Mouse (Mus musculus): ENCODE measurements around the gene Tmem198.

Gene Tmem198

DNA sequence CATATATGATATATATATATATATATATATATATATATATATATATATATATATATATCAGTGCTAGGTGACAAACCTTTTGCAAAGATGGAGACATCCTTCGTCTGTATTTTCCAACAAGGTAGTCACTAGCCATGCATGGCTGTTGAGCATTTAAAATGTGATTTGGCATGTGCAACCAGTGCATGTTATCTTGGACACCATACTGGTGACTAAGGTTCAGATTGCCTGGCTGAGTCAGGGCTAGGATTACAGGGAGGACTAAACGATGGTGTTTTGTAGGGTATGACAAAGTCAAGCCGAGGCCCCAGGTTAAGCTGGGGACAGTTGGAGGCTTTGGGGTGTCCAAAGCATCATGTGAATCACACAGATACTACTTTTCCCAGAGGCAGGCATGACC lies 23.9 kb upstream of the Tmem198 start:
- no peak for ATAC-seq (ENCODE audit: low TSS enrichment)

DNA sequence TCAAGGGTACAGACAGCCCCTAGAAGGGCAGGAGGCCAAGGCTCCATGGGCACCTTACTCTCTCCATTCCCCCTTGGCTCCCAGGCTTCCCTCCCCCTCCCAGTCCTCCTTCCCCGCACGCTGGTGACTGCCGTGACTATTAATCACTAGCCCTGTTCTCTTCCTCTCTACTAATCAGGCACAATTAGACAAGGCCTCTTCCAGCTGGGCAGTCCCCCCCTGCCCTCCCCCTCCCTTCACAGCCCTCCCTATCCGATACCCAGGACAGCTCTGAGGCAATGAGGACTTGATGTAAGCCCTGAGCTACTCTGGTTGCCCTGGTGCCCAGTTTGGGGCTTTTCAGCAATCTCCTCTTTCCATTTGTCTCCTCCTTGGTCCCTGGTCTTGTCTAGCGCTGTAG lies 23.4 kb upstream of the Tmem198 start:
- ATAC-seq (ENCODE audit: low TSS enrichment) = no peak

DNA sequence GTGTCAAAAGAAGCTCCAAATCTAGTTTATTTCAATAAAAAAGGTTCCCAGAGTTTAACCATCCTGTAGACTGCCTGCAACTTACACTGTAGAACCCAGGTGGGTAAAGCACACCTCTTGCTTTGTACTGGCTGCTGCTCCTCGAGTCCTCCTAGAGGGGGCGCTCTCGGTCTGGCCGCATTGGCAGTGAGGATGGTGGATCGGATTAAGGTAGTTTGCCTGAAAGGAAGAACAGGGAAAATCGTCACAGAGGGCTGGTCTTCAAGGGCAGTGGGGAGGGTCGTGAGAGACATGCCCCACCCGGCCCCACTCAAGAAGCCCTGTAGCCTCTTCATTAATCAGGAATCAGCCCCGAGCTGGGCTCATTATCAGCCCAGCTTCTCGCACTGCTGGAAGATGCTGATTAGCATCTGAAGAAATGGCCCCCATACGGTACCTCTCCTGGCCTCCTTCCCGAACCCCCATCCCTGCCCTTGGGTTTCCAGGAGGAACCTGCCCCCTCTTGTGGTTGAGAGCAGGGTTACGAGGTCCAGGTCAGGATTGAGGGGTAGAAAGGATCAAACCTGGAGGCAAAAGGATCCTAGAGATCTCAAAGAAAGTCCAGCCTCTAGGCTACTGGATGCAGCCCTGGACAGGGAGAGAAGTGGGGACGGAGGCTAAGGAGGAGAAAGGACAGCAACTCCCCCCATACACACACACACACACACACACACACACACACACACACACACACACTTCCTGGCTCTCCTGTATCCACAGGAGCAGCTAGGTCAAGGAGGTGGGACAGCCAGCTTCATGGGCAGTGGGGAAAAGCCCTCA lies 22.4 kb upstream of the Tmem198 start:
- no peak for ATAC-seq (ENCODE audit: low TSS enrichment)

DNA sequence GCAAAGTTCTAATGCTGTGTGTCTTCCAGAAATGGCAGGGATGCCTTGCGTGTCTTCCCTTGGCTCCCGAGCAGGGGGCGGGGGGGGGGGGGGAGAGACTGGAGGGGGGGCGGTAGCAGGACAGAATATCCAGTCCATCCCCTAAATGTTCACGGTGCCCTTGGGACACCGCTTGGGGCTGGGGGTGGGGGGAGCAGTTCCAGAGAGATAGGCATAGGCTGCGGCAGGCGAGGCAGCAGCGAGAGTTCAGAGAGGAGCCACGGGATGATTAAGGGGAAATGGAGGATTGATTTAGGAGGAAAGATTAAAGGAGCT lies 21.7 kb upstream of the Tmem198 start:
- no peak for ATAC-seq (ENCODE audit: low TSS enrichment)

DNA sequence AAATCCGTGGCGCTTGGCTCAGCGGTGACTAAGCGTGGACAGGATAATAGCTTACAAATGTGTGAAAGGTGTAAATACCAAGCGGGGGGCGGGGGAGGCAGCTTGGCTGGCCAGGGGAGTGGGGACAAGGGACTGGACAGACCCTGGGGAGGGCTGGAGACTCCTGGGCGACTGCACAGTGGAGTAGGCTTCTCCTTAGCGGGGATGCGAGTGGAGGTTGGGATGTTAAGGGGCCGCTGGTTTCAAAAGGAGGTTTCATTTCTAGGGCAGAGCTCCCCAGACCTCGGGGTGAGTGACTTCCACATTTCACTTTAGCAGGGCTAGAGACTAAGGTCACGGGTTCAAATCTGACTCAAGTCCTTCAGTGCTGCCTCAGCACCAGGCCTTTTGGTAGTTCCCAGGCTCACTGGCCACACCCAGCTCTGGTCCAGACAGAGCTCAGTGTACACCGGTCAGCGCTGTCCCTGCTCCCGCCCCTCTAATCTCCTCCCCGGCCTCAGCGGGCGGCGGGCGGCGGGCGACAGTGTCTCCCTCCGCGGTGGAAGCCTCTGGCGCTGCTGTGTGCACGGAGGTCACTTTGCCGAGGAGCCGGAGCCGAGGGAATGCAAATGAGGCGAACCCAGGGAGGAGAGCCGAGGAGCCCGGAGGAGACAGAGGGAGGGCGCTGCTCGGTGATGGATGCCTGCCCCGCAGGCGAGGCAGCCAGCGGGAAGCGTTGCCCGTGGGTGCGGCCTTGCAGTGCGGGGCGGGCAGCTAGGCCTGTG lies 21.1 kb upstream of the Tmem198 start:
- ATAC-seq (ENCODE audit: low TSS enrichment) = peak; percentile 83

DNA sequence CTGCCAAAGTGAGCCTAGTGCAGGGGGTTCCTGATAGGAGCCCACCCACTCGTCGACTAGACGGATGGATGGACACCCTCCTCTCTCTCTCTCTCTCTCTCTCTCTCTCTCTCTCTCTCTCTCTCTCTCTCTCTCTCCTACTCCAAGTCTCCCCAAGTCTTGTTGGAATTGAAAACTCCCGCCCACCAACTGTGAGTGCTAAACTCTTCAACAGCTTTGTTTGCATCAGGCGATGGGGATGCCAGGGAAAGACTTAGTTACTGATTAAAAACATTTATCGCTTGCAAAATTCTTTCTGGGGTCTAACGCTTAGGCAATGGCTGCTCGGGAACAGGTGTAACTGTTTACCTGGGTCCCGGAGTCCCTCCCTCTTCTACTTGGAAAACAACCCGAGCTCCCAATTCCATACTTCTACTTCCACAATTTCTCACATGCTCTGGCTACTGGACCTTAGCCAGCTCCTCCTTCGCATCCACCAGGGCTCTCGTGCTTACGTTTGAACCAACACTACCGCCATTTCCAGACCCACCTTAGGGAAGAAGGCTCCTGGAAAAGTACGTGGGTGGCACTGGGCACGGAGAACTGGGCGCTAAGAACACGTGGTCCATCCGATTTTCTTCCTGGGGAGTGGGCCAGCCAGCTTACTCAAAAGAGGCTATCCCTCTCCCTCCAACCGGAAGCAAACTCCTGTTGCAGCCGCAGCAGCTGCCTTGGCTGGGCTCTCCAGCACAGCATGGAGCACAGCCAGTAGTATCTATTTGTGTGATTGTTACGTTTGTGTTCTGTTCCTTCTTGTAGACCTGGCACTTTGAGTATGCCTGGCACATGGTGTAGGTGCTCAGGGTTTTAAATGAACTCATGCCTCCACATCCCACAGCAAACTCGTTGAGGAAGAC lies 20.3 kb upstream of the Tmem198 start:
- ATAC-seq (ENCODE audit: low TSS enrichment) = peak; percentile 65

DNA sequence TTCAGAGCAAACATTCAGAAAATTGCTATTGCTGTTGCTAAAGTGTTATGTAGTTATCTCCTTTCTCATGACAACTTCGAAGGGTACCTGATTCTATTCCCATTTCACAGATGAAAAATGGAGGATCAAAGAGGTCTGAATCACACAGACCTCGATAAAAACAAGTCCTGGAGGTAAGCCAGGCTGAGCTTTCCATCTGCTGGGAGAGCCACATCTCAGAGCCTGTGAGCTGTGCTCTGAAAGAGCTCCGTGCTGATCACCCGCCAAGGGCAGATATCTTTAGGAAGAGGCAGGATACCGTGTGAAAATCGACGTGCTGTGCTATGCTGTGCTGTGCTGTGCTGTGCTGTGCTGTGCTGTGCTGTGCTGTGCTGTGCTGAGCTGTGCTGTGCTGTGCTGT lies 19.0 kb upstream of the Tmem198 start:
- no peak for ATAC-seq (ENCODE audit: low TSS enrichment)

DNA sequence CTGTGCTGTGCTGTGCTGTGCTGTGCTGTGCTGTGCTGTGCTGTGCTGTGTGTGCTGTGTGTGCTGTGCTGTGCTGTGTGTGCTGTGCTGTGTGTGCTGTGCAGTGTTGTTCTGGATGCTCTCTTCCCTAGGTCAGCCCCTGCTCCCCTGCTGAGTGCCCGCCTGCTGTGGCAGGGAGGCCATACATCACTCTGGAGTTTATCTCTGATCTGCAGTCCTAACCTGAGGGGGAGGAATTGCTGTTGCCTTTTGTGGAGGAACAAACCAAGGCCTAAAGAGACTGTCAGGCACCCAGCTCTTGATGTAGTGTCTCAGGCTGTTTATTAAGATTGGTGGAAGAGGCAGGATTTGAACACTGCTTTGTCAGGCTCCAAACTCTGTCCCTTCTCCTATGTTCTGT lies 16.7 kb upstream of the Tmem198 start:
- ATAC-seq (ENCODE audit: low TSS enrichment) = no peak

DNA sequence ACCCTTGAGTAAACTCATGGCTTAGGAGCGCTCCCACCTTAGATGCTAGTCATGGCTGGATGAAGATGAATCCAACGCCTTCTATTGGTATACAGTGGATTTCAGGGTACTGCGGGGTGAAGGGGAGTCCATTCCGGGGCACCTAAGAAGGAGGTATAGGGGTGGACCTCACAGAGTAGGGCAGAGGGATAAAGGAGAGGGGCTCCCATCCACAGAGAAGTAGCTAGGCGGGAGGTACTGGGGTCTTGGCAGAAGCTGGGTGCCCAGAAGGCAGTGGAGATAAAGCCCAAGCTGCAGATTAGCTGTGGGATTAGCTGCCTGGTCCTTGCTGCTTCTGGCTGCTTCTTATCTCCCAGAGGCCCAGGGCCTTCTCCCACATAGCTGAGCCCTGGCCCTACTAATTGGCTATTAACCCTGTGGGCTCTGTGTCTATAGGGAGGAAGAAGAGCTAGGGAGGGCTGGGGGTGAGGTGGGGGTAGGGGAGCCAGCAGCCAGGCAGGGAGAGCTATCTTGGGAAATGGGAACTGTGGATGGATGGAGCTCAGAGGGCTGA lies 15.6 kb upstream of the Tmem198 start:
- ATAC-seq (ENCODE audit: low TSS enrichment) = no peak

DNA sequence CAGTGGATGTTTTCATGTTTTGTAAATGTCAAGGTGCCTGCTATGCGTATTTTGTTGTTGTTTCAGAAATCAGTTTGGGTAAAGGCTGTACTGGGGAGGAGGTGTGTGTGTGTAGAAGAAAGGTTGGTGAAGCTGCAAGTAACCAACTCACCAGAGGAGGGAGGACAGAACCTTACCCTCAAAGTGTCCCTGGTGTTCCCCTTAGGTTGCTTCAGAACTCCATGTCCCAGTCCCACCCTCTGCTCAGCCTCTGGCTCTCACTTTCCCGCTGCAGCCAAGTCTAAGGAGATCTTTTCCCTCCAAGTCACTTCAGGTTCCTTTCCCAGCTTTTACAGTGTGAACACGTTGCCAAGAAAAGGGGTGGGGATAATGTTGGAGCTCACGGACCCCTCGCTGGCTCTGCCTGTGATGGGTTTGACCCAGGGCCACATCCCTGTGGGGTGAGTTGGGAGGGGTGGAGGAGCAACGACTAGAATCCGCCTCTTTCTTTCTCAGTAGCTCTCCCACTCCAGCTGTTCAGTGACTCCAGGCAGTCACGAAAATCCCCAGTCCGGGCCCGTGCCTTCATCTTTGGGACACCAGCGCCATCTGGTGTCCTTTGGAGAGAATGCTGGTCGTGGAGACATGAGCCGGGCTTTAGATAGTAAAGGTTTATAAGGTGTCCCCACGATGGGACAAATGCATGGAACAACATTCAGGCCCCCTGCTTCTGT lies 12.0 kb upstream of the Tmem198 start:
- ATAC-seq (ENCODE audit: low TSS enrichment) = peak; percentile 77

DNA sequence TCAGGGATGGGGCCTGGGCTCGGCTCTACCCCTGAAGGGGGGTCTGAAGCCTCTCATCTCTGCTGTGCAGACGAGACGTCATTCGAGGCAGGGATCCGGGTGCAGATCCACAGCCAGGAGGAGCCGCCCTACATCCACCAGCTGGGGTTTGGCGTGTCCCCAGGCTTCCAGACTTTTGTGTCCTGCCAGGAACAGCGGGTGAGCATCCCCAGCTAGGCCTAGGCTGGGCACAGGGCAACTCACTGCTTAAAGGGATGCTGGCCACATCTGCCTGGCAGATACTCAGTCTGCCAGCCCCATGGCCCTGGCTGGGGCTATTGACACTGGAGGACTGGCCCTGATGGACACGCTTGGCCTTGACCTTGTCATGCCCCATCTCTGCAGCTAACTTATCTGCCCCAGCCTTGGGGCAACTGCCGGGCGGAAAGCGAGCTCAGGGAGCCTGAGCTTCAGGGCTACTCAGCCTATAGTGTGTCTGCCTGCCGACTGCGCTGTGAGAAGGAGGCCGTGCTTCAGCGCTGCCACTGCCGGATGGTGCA lies 10.0 kb upstream of the Tmem198 start:
- ATAC-seq (ENCODE audit: low TSS enrichment) = no peak

DNA sequence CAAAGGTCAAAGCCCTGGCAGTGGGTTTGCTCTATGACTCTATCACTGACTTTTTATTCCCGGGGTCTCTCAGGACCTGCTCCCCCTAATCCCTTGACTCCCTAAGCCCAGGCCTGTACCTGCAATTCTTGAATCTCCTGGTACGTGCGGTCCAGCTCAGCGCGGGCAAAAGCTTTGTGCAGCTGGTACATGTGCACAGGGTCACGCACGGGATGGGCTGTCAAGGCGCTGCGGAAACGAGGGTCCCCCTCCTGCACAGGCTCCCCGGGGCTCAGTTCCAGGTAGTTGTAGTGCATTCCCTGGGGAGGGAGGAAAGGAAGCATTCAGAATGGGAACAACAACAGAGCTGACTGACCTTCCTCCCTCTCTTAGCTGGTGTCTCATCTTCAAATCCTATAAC lies 2.9 kb upstream of the Tmem198 start:
- no peak for ATAC-seq (ENCODE audit: low TSS enrichment)

DNA sequence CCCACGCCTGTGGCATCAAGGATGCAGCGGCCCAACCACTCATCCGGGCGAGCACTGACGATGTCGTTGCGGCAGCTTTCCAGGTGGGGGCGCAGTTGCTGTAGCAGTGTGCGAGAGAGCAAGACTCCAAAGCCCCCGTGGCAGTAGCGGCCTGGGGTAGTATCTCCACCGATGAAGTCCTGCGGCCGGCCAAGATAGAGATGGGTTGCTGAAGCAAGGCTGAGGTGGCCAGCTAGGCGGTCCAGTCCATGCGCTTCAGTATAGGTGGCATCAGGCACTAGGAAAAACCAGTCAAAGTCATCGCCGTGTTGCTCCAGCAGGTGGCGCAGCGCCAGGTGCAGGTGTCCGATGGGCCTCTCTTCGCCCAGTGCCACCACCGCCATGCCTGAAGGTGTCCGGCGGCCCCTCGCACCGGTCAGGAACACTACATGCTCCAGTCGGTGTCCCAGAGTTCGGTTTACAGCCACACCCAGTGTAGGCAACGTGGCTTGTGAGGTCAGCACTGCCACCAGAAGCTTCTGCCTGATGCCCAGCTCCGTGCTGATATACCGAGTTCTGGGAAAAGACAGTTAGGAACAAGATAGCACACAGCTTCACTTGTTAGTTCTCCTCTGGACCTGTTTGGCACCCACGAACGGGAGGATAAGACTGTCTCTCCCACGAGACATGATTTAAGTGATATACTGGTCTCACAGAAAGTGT lies 1.9 kb upstream of the Tmem198 start:
- peak; percentile 21 for ATAC-seq (ENCODE audit: low TSS enrichment)

DNA sequence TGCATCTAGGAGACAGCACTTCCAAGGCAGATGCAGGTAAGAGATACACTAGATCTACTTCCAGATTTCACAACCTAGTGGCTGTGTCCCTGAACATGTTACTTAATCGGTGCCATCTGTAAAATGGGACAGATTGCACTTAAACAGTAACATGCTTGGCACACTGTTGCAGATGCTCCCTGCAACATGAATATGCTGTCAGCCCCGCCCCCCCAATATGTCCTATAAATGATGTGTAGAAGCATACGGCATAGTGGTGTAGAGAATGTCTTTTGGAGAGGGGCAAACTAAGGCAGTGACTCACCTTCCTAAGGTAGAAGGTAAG lies 1.4 kb upstream of the Tmem198 start:
- no peak for ATAC-seq (ENCODE audit: low TSS enrichment)

DNA sequence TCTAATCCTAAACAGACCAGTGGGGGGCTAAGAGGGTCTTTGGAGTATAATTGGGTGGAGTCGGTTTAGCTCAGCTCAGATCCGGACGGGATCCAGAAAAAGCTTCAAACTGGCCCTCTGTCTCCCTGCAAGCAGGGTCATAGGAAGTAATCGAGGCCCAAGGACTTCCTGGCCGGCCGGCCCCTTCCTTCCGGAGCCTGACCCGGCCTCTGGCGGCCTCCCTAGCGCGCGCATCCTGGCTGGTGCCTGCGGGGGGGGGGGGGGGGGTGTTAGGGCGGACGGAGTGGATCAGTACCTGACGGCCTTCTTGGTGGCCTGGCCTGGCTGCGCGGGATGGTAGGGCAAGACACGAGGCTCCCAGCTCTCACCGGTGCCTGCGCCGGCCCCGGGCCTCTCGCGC lies 835 bp upstream of the Tmem198 start:
- no peak for ATAC-seq (ENCODE audit: low TSS enrichment)

DNA sequence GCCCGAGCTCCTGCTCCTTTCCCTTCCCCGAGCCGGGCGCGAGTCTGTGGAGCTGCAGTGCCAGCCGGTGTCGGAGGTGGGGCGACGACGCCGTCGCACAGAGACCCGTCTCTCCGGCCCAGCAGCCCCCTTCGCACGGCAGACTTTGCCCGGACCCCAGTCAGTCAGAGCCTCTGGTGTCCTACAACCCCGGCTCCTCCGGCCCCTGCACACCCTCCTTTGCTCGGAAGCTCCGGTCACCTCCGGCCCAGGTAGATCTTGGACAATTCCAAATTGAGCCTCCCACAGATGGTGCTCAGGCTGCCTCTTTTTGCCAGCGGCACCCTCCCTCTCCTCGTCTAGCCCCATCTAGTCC lies 280 bp downstream of the Tmem198 start:
- ATAC-seq (ENCODE audit: low TSS enrichment) = peak; percentile 4

DNA sequence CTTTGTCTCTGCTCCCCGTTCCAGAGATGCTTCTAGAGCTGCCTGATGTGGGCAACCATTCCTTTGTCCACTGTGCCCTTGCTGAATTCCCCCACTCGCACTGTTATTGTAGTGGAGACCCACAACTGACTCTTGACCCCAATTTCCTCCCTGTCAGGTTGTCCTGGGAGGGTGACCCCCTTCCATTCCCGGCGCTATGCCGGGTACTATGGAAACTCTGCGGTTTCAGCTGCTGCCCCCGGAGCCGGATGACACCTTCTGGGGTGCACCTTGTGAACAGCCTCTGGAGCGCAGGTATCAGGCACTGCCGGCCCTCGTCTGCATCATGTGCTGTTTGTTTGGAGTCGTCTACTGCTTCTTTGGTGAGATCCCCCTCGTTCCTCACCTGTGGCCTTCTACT lies 704 bp downstream of the Tmem198 start:
- ATAC-seq (ENCODE audit: low TSS enrichment) = no peak

DNA sequence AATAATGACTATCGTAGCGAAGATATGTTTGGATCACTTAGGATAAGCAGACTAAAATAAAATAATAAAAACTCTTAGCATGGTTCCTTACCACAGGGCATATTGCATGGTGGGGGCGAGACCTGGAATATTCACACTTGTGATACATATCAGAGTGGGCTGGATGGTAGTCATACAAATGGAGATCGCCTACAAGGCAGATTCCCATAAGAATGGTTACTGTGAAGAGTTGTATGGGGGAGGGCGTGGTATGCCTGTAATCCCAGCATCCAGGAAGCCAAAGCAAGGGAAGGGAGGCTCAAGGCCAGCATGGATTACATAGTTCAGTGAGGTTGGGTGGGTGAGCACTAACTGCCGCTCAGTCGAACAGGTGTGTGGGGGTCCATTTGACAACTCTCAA lies 1.4 kb downstream of the Tmem198 start:
- no peak for ATAC-seq (ENCODE audit: low TSS enrichment)

DNA sequence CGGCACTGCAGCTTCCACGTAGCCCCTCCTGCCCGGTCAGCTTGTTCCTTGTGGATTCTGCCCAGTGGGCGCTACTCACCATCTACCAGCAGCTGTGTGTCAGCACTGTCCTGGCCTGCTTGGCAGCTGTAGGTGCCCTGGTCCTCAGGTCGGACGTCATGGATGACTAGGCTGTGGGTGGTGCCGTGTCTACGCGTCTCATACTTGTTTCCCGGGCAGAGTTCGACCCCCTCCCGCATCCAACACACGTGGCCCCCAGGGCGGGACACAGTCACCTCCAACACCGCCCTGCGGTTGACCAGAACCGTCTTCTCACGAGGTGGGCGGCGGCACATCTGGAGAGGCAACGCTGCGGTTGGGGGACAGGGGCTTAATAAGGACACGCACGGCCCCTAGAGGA lies 7.2 kb downstream of the Tmem198 start:
- 0 out of 2 replicates have a peak, but pooled peaks have one; percentile 10 for ATAC-seq (ENCODE audit: low TSS enrichment)

DNA sequence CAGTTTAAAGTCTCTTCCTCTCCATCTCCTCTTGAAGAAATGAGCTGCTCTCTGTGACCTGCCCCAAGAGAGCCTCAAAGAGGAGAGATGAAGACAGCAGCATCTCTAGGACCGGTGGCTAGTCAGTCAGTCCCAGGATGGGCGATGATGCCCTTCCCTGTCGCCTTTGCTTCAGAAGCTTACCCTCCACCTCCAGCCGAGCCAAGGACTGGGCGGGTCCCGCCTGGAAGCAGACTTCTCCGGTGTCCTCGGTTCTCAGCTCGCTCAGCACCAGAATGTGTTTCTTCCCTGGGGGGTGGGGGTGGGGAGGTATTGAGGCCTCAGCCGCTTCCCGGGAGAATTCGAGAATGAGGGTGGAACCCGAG lies 7.7 kb downstream of the Tmem198 start:
- ATAC-seq (ENCODE audit: low TSS enrichment) = peak; percentile 16; the same call in 1 of the 2 replicates
